8 mouse cellular contexts compared by ENCODE assay signal in the genomic region with DNA sequence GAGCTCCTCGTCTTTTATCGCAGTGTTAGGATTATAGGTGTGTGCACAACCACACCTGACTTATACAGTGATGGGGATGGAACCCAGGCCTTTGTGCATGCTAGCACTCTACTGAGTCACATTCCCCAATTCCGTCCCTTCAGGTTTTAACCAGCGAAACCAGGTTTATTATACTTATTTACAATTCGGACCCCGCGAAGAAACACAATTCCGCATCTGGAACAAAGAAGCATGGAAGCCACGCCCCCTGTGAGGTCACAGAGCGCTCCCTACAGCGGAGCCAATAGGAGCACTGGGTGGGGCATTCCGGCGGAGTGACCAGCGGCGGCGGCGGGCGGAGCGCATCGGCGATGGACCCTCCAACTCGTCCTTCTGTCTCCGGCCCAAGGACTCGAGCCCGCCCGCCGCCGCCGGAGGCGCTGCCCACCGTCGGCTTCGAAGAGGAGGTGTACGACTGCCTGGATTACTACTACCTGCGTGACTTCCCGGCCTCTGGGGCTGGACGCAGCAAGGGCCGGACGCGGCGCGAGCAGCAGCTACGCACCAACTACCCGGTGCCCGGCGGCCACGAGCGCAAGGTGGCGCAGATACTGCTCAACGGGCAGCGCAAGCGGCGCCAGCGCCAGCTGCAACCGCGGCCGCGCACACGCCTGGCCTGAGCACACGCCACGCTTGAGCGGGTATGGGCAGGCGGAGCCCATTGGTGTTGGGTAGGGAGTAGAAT. TPM values are rescaled to one million over a fixed set of nuclear protein-coding genes. Genes with fewer than 3 reads are reported as not detected.
A peak's percentile ranks its signal among the peaks of the same experiment; 100 is the strongest.
DNase-seq lines count a peak whose midpoint lies in the region; ATAC-seq and TF ChIP-seq lines count a peak whose summit lies in the region.

Gene Nupr1l (plus strand): TSS at position 299 of the 724 bp plus-strand sequence.

- WGBS in hindbrain, embryonic 10.5 days: under 1% methylated on average over 63 of the region's 63 CpGs
- under 1% methylated on average over 63 of the region's 63 CpGs for WGBS in lung, embryonic 15.5 days
- under 1% methylated on average over 63 of the region's 63 CpGs for WGBS in olfactory bulb, adult 2 months

- no peaks in the 10 kb centered on the region for H3K9me3 ChIP-seq in hindbrain, embryonic 10.5 days
- no peaks in the 10 kb centered on the region for H3K9me3 ChIP-seq in lung, embryonic 15.5 days

- peak within 1 kb of the TSS; percentile 75 for H3K4me3 ChIP-seq in hindbrain, embryonic 10.5 days
- H3K4me3 ChIP-seq in lung, embryonic 15.5 days: peak within 1 kb of the TSS; percentile 66
- H3K4me3 ChIP-seq in olfactory bulb, adult 2 months (ENCODE audit: insufficient read depth, low read depth, low read length): peak within 1 kb of the TSS; percentile 81

- peak within 1 kb of the TSS; percentile 92 for H3K4me2 ChIP-seq in lung, embryonic 15.5 days

- TF ChIP-seq POLR2A in olfactory bulb, adult 2 months (IDR thresholded peaks at IDR 0.05; ENCODE audit: insufficient read depth, low read depth, low read length): peak; percentile 83

- peak within 1 kb of the TSS; percentile 94 for H3K27ac ChIP-seq in hindbrain, embryonic 10.5 days
- peak within 1 kb of the TSS; percentile 85 for H3K27ac ChIP-seq in lung, embryonic 15.5 days
- peak within 1 kb of the TSS; percentile 78 for H3K27ac ChIP-seq in olfactory bulb, adult 2 months (ENCODE audit: insufficient read depth, low read depth, low read length)

- no peak for TF ChIP-seq CTCF in olfactory bulb, adult 2 months (IDR thresholded peaks at IDR 0.05; ENCODE audit: insufficient read depth, low read depth, low read length)

- H3K9ac ChIP-seq in lung, embryonic 15.5 days: peak within 1 kb of the TSS; percentile 67

- peaks cover 11% of the 10 kb centered on the region for H3K4me1 ChIP-seq in hindbrain, embryonic 10.5 days (replicated peaks)
- H3K4me1 ChIP-seq in lung, embryonic 15.5 days: 0 out of 2 replicates have a peak, but pooled peaks cover 6% of the 10 kb centered on the region
- H3K4me1 ChIP-seq in olfactory bulb, adult 2 months (ENCODE audit: control insufficient read depth, insufficient read depth, low read length): 0 out of 2 replicates have a peak, but pooled peaks cover 4% of the 10 kb centered on the region

- peaks cover 13% of the 10 kb centered on the region for H3K27me3 ChIP-seq in hindbrain, embryonic 10.5 days (ENCODE audit: insufficient read depth, poor library complexity, severe bottlenecking)
- H3K27me3 ChIP-seq in lung, embryonic 15.5 days: no peaks in the 10 kb centered on the region

- no peaks in the 10 kb centered on the region for H3K36me3 ChIP-seq in hindbrain, embryonic 10.5 days
- H3K36me3 ChIP-seq in lung, embryonic 15.5 days: no peaks in the 10 kb centered on the region

- ATAC-seq in lung, embryonic 15.5 days (ENCODE audit: borderline replicate concordance, extremely low read depth, low FRiP score, low TSS enrichment): peak; percentile 99

- peak; percentile 93 for DNase-seq in Muller cell, postnatal 12 days (ENCODE audit: inconsistent ontology term)
- DNase-seq in cerebellum, adult 9-11 months: peak; percentile 85
- peak; percentile 81 to 88 for DNase-seq in frontal cortex, adult 2 months (ENCODE audit: extremely low spot score in 1 of 2, low spot score in 1 of 2)
- DNase-seq in hindbrain, embryonic 10.5 days (ENCODE audit: low spot score): peak; percentile 96
- peak; percentile 64 for DNase-seq in layer of hippocampus, adult 9-10 months (ENCODE audit: low spot score)
- peak; percentile 68 to 70 for DNase-seq in thymus, adult 18-20 months

RNA-seq across cellular contexts. Expression of gene Nupr1l, which starts in this region (rescaled TPM):
- polyA plus RNA-seq in frontal cortex, adult 2 months (2012; rRNA removed): 4.1 and 4.7 TPM in 2 replicates
- 3.5 and 4.3 TPM in 2 replicates for polyA plus RNA-seq in hindbrain, embryonic 10.5 days (2016; fragmentation: Nextera tagmentation; extraction: Ambion mirVana)
- polyA plus RNA-seq in lung, embryonic 15.5 days (2015; fragmentation: Nextera tagmentation; extraction: Ambion mirVana): 2.3 and 2.7 TPM in 2 replicates
- not detected in 2 replicates for polyA plus RNA-seq in olfactory bulb, adult 2 months (2012; ENCODE audit: insufficient read depth, insufficient read length, low replicate concordance, missing spikeins)

Comparison
In these comparisons a context has a peak if more than half of its experiments do, and no peak if none do; other contexts are left out.
1. Peak in every context shown above with its lines: DNase-seq, ATAC-seq, H3K4me3 ChIP-seq and H3K27ac ChIP-seq.